Mouse (Mus musculus): ENCODE data around the gene Dnase1l1. TPM values are rescaled to one million over a fixed set of nuclear protein-coding genes. Genes with fewer than 3 reads are reported as not detected.

Dnase1l1 gene
- polyA plus RNA-seq, 1 experiment, result 17.0 TPM

DNA sequence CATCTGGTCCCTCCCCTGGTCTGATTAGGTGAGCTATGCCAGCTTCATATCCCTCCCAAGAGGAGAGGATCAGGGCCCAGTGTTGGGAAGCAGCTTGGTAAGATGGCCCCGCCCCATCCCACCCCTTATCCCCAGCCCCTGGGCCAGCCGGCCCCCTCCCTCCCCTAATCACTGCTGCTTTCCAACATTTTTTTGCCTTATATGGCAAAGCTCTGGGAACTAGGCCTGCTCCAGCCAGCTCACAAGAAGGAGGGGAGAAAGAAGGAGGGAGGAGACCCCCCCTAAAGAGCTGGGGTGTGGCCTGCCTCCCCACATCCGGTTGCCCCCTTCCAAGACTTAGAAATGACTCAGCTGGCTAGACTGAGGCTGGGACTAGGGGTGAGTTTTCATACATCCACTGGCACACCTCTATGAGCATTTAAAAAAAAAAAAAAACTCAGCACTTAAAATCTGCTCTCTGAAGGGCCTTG, 37.5 kb downstream of the Dnase1l1 start:
- H3K4me2 ChIP-seq (ENCODE audit: low read depth), result peak overlapping the region; percentile 84
- no peaks in the 10 kb centered on the region for H3K27me3 ChIP-seq (ENCODE audit: control insufficient read depth, insufficient read depth, insufficient read length)
- TF ChIP-seq USF1 (IDR thresholded peaks at IDR 0.05; ENCODE audit: low read depth), result no peak
- TF ChIP-seq POLR2A (IDR thresholded peaks at IDR 0.05; ENCODE audit: insufficient read length, low read depth), result no peak
- TF ChIP-seq POLR2AphosphoS2 (IDR thresholded peaks at IDR 0.05; ENCODE audit: insufficient read length, low read depth), result peak; percentile 17
- no peak for TF ChIP-seq CEBPB (IDR thresholded peaks at IDR 0.05; ENCODE audit: insufficient read depth, poor library complexity, severe bottlenecking)
- peak; percentile 96 for TF ChIP-seq SRF (IDR thresholded peaks at IDR 0.05; ENCODE audit: control insufficient read depth, insufficient read length, low read depth)
- no peak overlapping the region for H3ac ChIP-seq (ENCODE audit: control insufficient read depth, insufficient read length)
- peaks cover 62% of the 10 kb centered on the region for H3K79me2 ChIP-seq (ENCODE audit: control insufficient read depth, insufficient read depth)
- H3K4me3 ChIP-seq, result peak overlapping the region; percentile 96
- peaks cover 21% of the 10 kb centered on the region for H3K36me3 ChIP-seq (ENCODE audit: control insufficient read depth, insufficient read depth)

DNA sequence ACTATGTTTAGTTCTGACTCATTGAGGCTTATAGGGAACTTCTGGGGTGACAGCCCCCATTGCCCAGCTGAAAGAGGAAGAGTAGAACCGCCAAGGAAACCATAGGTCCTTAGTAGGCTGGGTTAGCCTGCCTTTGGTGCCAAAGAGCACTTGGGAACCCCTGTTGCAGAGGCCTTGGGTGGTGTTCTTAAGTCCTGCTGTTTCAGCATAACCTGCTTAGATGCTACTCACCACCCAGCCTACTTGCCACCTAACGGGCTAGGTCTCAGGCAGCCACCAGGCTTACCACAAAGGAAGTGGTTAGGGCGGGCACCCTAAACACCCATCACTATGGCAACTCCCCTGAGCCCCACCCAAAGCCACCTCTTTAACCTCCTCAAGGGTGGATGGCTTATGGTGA, 38.3 kb downstream of the Dnase1l1 start:
- no peak for TF ChIP-seq E2F4 (IDR thresholded peaks at IDR 0.05; ENCODE audit: insufficient read depth)
- TF ChIP-seq POLR2AphosphoS2 (IDR thresholded peaks at IDR 0.05; ENCODE audit: insufficient read length, low read depth), result peak; percentile 35
- H3K4me2 ChIP-seq (ENCODE audit: low read depth), result peak overlapping the region; percentile 84
- H3K36me3 ChIP-seq (ENCODE audit: control insufficient read depth, insufficient read depth), result peaks cover 28% of the 10 kb centered on the region

DNA sequence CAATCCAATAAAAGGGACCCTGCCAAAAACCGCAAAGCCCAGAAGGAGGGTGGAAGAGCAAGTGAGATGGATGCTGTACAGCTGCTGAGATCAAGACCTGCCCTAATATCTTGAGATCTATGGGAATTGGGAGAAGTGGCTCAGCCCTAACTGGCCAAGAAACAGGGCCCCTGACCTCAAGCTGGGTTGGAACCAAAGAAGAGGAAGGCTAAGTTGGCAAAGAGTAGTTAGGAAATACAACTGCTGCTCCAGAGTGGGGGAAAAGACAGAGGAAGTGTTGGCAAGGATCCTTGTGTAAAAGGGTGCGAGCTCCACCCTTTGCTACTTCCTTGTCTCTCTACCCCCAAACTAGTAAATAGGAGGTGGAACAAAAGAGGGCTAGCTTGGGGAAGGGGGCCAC, 38.7 kb downstream of the Dnase1l1 start:
- peaks cover 62% of the 10 kb centered on the region for H3K79me2 ChIP-seq (ENCODE audit: control insufficient read depth, insufficient read depth)
- peak overlapping the region; percentile 84 for H3K4me2 ChIP-seq (ENCODE audit: low read depth)
- TF ChIP-seq TCF12 (IDR thresholded peaks at IDR 0.05; ENCODE audit: insufficient read depth, poor library complexity, severe bottlenecking) (no peak), MAX (IDR thresholded peaks at IDR 0.05; ENCODE audit: low read depth) (no peak), MYOG (IDR thresholded peaks at IDR 0.05; ENCODE audit: control insufficient read depth in 1 of 3, insufficient read depth in 1 of 3, insufficient read length in 2 of 3, low read depth in 2 of 3) (no peak), POLR2AphosphoS2 (IDR thresholded peaks at IDR 0.05; ENCODE audit: insufficient read length, low read depth) (no peak), E2F4 (IDR thresholded peaks at IDR 0.05; ENCODE audit: insufficient read depth) (no peak), CEBPB (IDR thresholded peaks at IDR 0.05; ENCODE audit: insufficient read depth, poor library complexity, severe bottlenecking) (no peak), POLR2A (IDR thresholded peaks at IDR 0.05; ENCODE audit: insufficient read length, low read depth) (no peak), SRF (IDR thresholded peaks at IDR 0.05; ENCODE audit: control insufficient read depth, insufficient read length, low read depth) (no peak), REST (IDR thresholded peaks at IDR 0.05; ENCODE audit: insufficient read depth, insufficient read length) (no peak), USF1 (IDR thresholded peaks at IDR 0.05; ENCODE audit: low read depth) (no peak), MYOD1 (IDR thresholded peaks at IDR 0.05; ENCODE audit: control insufficient read depth in 1 of 3, insufficient read length in 2 of 3, low read depth in 2 of 3) (no peak), TCF3 (IDR thresholded peaks at IDR 0.05; ENCODE audit: insufficient read length, low read depth) (no peak)
- H3K27me3 ChIP-seq (ENCODE audit: control insufficient read depth, insufficient read depth, insufficient read length), result no peaks in the 10 kb centered on the region
- peak overlapping the region; percentile 96 for H3K4me3 ChIP-seq
- H3ac ChIP-seq (ENCODE audit: control insufficient read depth, insufficient read length), result no peak overlapping the region
- H3K36me3 ChIP-seq (ENCODE audit: control insufficient read depth, insufficient read depth), result peaks cover 31% of the 10 kb centered on the region

More for the DNA sequence above, 38.3 kb downstream of the Dnase1l1 start:
- peaks cover 62% of the 10 kb centered on the region for H3K79me2 ChIP-seq (ENCODE audit: control insufficient read depth, insufficient read depth)
- H3K27me3 ChIP-seq (ENCODE audit: control insufficient read depth, insufficient read depth, insufficient read length), result no peaks in the 10 kb centered on the region
- no peak overlapping the region for H3ac ChIP-seq (ENCODE audit: control insufficient read depth, insufficient read length)
- peak overlapping the region; percentile 96 for H3K4me3 ChIP-seq

DNA sequence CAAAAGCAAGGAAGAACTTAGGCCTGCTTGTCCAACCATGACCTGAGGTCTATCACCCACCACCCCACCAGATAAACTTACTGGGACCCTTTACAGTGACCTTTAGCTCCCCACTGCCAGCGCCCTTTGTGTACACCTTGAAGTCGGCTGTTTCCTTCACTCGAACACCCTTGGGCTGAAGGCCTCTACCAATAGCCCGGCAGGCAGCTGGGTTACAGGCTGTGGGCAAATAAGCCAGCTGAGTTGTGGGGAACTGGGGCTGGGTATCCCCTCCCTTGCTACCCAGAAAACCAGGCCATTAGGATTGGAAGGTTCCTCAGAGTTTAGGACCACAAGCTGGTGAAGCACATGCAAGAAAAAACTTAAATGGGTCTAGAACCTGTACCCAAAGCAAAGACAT, 41.8 kb downstream of the Dnase1l1 start:
- Histone ChIP-seq H3K36me3 (ENCODE audit: control insufficient read depth, insufficient read depth) (peaks cover 36% of the 10 kb centered on the region), H3K4me2 (ENCODE audit: low read depth) (no peak overlapping the region), H3K4me3 (no peak overlapping the region), H3K27me3 (ENCODE audit: control insufficient read depth, insufficient read depth, insufficient read length) (no peaks in the 10 kb centered on the region), H3K79me2 (ENCODE audit: control insufficient read depth, insufficient read depth) (peaks cover 53% of the 10 kb centered on the region), H3ac (ENCODE audit: control insufficient read depth, insufficient read length) (no peak overlapping the region)
- no peak for TF ChIP-seq USF1 (IDR thresholded peaks at IDR 0.05; ENCODE audit: low read depth)

DNA sequence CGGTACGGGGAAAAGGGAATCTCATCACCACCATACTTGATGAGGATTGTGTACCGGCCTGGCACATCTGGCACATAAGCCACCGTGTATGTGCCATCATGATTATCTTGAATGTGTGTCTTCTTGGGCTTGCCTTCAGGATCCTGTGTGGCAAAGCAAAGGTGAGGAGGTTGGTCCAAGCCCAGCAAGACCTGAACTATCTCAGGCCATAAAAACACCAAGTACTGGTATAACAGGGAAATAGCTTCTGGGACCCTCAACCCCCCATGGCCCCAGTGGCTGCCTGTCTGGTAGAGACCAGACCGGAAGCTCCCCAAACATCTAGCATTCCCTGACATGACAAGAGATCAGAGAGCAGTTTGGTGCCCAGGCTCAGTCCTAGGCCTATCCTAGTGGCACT, 48.9 kb downstream of the Dnase1l1 start:
- peaks cover 35% of the 10 kb centered on the region for H3K36me3 ChIP-seq (ENCODE audit: control insufficient read depth, insufficient read depth)
- TF ChIP-seq POLR2AphosphoS2 (IDR thresholded peaks at IDR 0.05; ENCODE audit: insufficient read length, low read depth), result no peak
- no peak for TF ChIP-seq POLR2A (IDR thresholded peaks at IDR 0.05; ENCODE audit: insufficient read length, low read depth)
- TF ChIP-seq SRF (IDR thresholded peaks at IDR 0.05; ENCODE audit: control insufficient read depth, insufficient read length, low read depth), result no peak
- TF ChIP-seq REST (IDR thresholded peaks at IDR 0.05; ENCODE audit: insufficient read depth, insufficient read length), result no peak
- TF ChIP-seq TCF3 (IDR thresholded peaks at IDR 0.05; ENCODE audit: insufficient read length, low read depth), result no peak
- TF ChIP-seq CEBPB (IDR thresholded peaks at IDR 0.05; ENCODE audit: insufficient read depth, poor library complexity, severe bottlenecking), result no peak
- no peak for TF ChIP-seq E2F4 (IDR thresholded peaks at IDR 0.05; ENCODE audit: insufficient read depth)
- TF ChIP-seq MYOG (IDR thresholded peaks at IDR 0.05; ENCODE audit: control insufficient read depth in 1 of 3, insufficient read depth in 1 of 3, insufficient read length in 2 of 3, low read depth in 2 of 3), result no peak
- TF ChIP-seq USF1 (IDR thresholded peaks at IDR 0.05; ENCODE audit: low read depth), result no peak
- no peak for TF ChIP-seq MYOD1 (IDR thresholded peaks at IDR 0.05; ENCODE audit: control insufficient read depth in 1 of 3, insufficient read length in 2 of 3, low read depth in 2 of 3)
- TF ChIP-seq TCF12 (IDR thresholded peaks at IDR 0.05; ENCODE audit: insufficient read depth, poor library complexity, severe bottlenecking), result no peak
- TF ChIP-seq MAX (IDR thresholded peaks at IDR 0.05; ENCODE audit: low read depth), result no peak
- H3K4me2 ChIP-seq (ENCODE audit: low read depth), result no peak overlapping the region
- H3K4me3 ChIP-seq, result no peak overlapping the region
- no peaks in the 10 kb centered on the region for H3K27me3 ChIP-seq (ENCODE audit: control insufficient read depth, insufficient read depth, insufficient read length)
- H3ac ChIP-seq (ENCODE audit: control insufficient read depth, insufficient read length), result no peak overlapping the region
- H3K79me2 ChIP-seq (ENCODE audit: control insufficient read depth, insufficient read depth), result peaks cover 6% of the 10 kb centered on the region

Measured in myocyte (in vitro differentiated cells).